Mouse (Mus musculus) thymus, postnatal 25 days (tissue): ENCODE measurements at regions not wholly inside any gene's neighbourhood (a gene's known extent, or its start where the extent isn't known, plus 50 kb on each side); places are given as distances from the start of the nearest gene placed in this dataset.
"Not testable (repeated sequence)": the region's sequence is repeated elsewhere in the genome, so short reads cannot be mapped to it uniquely, and the experiment has no call there.

Source experiments
- DNase-seq: peaks from one replicate; pipeline ENCODE4 v3.0.0; 2022

DNA sequence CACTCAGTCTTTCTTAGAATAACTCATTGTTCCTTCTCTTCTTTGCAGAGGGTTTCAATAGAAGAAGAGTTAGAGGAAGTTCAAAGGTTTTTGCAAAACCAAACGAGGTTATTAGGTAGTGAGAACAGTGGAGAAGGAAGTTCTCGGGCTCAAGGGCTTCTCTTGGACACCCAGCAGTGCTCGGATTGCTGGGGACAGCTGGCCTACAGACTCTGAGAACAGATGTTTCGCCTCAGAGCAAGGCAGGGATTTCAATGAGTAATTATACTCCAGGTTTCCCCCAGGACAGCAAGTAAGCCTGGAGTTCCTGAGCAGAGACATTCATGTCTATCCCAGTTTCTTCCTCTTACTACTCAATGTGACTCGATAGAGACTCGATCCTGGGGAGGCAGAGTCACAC is 94.4 kb downstream of the Cd24a start:
- DNase-seq = no peak

DNA sequence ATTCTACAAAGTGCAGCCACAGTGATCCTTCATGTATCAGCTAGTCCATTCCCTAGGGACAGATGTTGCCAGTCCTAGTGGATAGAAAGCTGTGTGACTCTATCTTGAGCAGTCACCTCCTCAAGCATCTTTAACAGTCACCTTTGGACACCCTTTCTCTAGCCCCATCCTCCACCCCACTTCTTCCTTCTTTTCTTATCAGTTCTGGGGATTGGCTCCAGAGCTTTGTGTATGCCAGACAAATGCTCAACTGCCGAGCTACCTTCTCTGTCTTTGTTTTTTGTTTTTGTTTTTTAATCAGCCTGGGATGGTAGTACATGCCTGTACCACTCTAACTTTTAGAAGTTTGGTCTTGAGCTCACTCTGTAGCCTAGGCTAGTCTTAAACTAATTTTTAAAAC is 96.7 kb downstream of the Cd24a start:
- no peak for DNase-seq

GRCm38 (mm10) chr10:43675495-43675894 is 97.4 kb downstream of the Cd24a start:
- not testable (repeated sequence) for DNase-seq

DNA sequence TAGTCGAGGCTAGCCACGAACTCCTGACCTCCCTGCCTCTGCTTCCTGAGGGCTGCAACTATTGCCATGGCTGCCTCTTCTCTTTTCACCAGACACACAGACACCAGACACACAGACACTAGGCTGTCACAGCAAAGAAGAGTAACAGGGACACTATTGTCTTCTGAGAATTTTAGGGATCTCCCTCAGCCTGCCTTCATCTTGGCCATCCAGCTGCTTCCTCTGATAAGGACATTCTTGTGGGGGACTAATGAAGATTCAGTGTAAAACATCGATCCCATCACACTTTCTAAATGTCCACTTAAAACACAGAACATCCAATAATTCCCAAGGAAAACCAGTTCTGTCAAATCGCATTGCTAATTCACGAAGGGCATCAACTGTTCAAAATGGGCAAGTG is 98.2 kb downstream of the Cd24a start:
- DNase-seq = no peak

- DNase-seq = no peak
These were observed 106.4 kb downstream of the Cd24a start for GRCm38 (mm10) chr10:43684247-43685033.

DNA sequence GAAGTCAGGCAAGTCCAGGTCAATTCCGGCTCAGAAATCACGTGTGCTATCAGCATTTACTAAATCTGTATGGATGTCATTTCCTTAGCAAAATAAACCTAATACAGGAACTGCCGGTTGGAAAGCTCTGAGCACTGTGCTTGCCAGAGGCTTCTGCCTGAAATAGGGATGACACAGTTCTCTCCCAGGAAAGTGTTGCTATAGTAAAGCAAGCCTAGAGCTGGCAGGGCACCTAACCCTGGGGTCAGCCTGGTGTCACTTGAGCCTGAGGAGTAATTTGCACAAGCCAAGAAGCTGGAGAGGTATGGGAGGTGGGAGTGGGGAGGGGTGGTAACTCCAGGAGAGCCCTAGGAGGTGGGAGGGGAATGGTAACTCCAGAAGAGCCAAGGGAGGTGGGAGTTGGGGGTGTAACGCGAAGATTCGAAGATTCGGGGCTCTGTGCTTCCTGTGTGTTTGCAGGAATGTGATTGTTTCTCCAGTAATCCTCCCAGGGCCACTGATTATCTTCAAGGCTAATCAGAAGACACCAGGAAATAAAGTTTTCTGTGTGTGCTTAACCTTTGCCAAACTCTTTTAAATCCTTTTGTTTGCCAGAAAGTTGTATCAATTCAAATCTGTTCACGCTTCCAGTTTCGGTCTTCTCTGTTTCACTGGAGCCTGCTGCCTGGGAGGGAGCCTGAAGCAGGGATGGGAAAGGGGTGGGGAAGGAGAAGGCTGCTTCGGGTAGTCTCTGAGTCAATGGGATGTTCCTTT is 111.3 kb downstream of the Cd24a start:
- DNase-seq = no peak

DNA sequence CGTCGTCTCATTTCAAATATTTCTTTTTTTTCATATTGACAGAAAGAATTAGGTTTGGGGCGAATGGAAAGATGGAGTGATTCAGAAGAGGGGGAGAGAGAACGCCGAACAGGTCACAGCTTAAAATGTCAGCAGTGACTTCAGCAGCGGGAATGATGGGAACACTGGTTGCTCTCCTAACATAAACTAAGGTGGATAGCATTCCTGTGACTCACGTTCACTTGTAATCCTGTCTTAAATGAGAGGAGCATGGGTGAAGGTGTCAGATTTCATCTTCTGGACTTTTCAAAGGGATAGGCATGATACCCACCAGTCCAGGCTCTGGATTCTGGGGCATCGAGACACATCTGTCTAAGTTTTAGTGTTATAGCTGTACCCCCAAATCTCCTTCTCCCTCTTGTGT is 111.8 kb downstream of the Cd24a start:
- DNase-seq = no peak

DNA sequence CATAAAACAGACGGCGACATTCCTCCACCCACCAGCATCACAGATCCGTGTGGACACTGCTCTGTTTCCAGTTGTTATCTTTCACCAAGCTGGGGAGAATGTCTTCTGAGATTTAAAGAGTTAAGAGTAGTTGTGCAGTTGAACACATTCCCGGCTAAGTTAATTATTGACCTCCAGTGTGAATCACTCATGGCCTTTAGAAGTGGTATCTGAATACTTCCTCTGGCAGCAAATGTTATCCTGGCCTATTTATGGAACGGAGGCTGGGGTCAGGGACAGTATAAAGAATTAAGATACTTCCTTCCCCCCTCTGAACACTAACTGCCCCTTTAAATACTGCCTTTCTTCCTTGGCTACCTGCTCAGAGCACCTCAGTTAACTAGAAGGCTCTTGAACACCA is 115.9 kb downstream of the Cd24a start:
- no peak for DNase-seq

- DNase-seq = no peak
These were observed 116.4 kb downstream of the Cd24a start for GRCm38 (mm10) chr10:43694508-43694907.

GRCm38 (mm10) chr10:43695470-43695869 is 117.4 kb downstream of the Cd24a start:
- DNase-seq = no peak

- DNase-seq = no peak
These were observed 119.8 kb downstream of the Cd24a start for GRCm38 (mm10) chr10:43697917-43698316.

- DNase-seq = no peak
These were observed 122.5 kb downstream of the Cd24a start for GRCm38 (mm10) chr10:43700371-43701289.

GRCm38 (mm10) chr10:43702895-43703294 is 124.8 kb downstream of the Cd24a start:
- peak; percentile 25 for DNase-seq

- DNase-seq = peak; percentile 59
These were observed 128.2 kb downstream of the Cd24a start for GRCm38 (mm10) chr10:43706001-43706988.

- no peak for DNase-seq
These were observed 128.9 kb downstream of the Cd24a start for GRCm38 (mm10) chr10:43707011-43707410.

GRCm38 (mm10) chr10:43707821-43708373 is 129.8 kb downstream of the Cd24a start:
- DNase-seq = no peak

- no peak for DNase-seq
These were observed 131.4 kb downstream of the Cd24a start for GRCm38 (mm10) chr10:43709278-43710033.

- no peak for DNase-seq
These were observed 132.3 kb downstream of the Cd24a start for GRCm38 (mm10) chr10:43710186-43710885.

DNA sequence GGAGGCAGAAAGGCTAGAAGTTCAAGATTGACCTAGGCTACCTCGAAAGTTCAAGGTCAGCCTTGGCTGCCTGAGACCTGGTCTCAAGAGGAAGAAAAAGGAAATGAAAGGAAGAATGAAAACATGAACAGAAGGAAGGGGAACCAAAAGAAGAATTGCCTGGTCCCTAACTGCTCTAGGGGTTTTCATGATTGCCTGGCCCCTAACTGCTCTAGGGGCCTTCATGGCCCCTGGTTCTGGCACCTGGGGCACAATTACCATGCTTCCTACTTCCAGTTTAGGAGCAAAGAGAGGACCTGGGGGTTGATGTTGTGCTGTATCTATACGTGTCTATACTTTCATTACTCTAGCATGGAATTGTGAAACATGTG is 132.8 kb downstream of the Cd24a start:
- no peak for DNase-seq

GRCm38 (mm10) chr10:43712657-43713056 is 134.6 kb downstream of the Cd24a start:
- no peak for DNase-seq
